Mouse (Mus musculus): ENCODE measurements around the gene Mgmt.

DNA sequence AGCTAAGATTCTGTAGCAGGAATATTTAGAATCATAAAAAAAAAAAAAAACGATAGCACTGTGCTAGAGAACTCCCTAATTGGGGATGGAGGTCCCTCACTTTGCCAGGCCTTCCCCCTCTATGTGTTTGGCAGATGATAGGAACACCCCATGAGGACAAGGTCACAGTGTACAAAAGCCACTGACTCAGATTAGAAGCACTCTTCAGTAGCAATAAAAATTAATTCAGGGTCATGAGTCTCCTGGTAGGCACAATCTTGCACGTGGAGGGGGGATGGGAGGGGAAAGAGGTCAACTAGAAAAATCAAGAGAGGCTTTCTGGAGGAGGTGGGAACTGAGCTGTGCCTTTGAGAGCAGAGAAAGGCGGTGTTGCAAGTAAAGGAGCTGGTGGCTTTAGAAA lies 247.0 kb downstream of the Mgmt start:
- TF ChIP-seq GATA1 (IDR thresholded peaks at IDR 0.05; ENCODE audit: borderline replicate concordance, low read length), result no peak
- TF ChIP-seq FLI1 (IDR thresholded peaks at IDR 0.05; ENCODE audit: low read length), result no peak
